Mouse (Mus musculus) midbrain, postnatal 0 days (tissue): ENCODE results near the gene Slc45a3. TPM values are rescaled to one million over a fixed set of nuclear protein-coding genes. Genes with fewer than 3 reads are reported as not detected.

ENCODE experiments used
- ATAC-seq: fragments of 200-750 bp; cut with Nextera tagmentation; 2 replicates; pipeline ENCODE4 v1.8.0; 2017; ENCODE audit warnings: moderate number of reproducible peaks, mild to moderate bottlenecking, moderate TSS enrichment, moderate library complexity; ENCODE audit not compliant: low FRiP score
- DNase-seq: peaks from one replicate; pipeline ENCODE4 v3.0.0-alpha.2; 2015; ENCODE audit warnings: low spot score
- H3K27ac ChIP-seq: fragments of 300-500 bp; sonication (generic); 2 replicates; pipeline ENCODE4 v1.5.1; 2014; ENCODE audit warnings: low read depth, mild to moderate bottlenecking, low read length, mixed read lengths
- H3K27me3 ChIP-seq: fragments of 300-500 bp; sonication (generic); 2 replicates; pipeline ENCODE4 v1.6.1; 2014; ENCODE audit warnings: low read length, control low read depth, mixed read lengths; ENCODE audit not compliant: insufficient read depth
- H3K36me3 ChIP-seq: fragments of 300-500 bp; sonication (generic); 2 replicates; pipeline ENCODE4 v1.6.1; 2014; ENCODE audit warnings: low read length, control low read depth, mixed read lengths; ENCODE audit not compliant: insufficient read depth
- H3K4me1 ChIP-seq: fragments of 300-500 bp; sonication (generic); 2 replicates; pipeline ENCODE4 v1.6.1; 2014; ENCODE audit warnings: mild to moderate bottlenecking, control low read depth, antibody characterized with exemption, low read length, mixed read lengths; ENCODE audit not compliant: insufficient read depth
- H3K4me2 ChIP-seq: fragments of 300-500 bp; sonication (generic); 2 replicates; pipeline ENCODE4 v1.6.1; 2014; ENCODE audit warnings: low read depth, mild to moderate bottlenecking, low read length, mixed read lengths; ENCODE audit not compliant: poor library complexity, severe bottlenecking
- H3K4me3 ChIP-seq: fragments of 300-500 bp; sonication (generic); 2 replicates; pipeline ENCODE4 v1.5.1; 2014; ENCODE audit warnings: low read depth, mild to moderate bottlenecking, low read length, moderate library complexity
- H3K9ac ChIP-seq: fragments of 300-500 bp; sonication (generic); replicated peaks from 2 replicates; pipeline ENCODE4 v1.6.1; 2014; ENCODE audit warnings: mild to moderate bottlenecking, low read length, moderate library complexity, mixed read lengths; ENCODE audit not compliant: poor library complexity, severe bottlenecking
- H3K9me3 ChIP-seq: fragments of 300-500 bp; sonication (generic); 2 replicates; pipeline ENCODE4 v1.6.1; 2016; ENCODE audit warnings: low read length, control low read depth
- CTCF ChIP-seq: IDR thresholded peaks from 2 replicates; pipeline ENCODE4 v1.5.1; 2016; ENCODE audit warnings: antibody characterized with exemption, mild to moderate bottlenecking
- WGBS: fragments of 180-500 bp; shearing (Covaris S2); extraction: QIAGEN DNeasy Blood & Tissue Kit; methylation state at CpG from one replicate; pipeline ENCODE4 v1.1.7; 2014; 5-methylcytosine and 5-hydroxymethylcytosine counted together
- polyA plus RNA-seq: library from polyadenylated mRNA; unstranded; fragments of >200 nt; fragmentation: Nextera tagmentation; extraction: Ambion mirVana; gene quantifications from 2 replicates; pipeline ENCODE4 v1.2.1, GENCODE M21; 2015
- total RNA-seq: library from RNA; depleted of rRNA; stranded (reverse); fragments of >200 nt; gene quantifications from 2 replicates; pipeline ENCODE4 v1.2.3, GENCODE M21; 2014

Gene Slc45a3
- total and polyA plus RNA-seq, 2 experiments from 2014 or later: 0.38 to 1.3 TPM

DNA sequence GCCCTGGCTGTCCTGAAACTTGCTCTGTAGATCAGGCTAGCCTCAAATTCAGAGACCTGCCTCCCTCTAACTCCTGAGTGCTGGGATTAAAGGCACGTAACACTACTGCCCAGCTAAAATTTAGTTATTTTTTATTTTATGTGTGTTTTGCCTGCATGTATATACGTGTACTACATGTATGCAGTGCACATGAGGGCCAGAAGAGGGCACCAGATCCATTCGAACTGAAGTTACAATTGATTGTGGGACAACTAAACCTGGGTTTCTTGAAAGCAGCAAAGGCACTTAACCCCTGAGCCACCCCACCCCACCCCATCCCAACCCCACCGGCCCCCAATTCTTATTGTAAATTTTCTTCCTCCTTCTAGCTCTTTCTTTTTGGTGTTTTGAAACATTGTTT is 32.3 kb downstream of the Slc45a3 start:
- peak; percentile 42 for DNase-seq
- Histone ChIP-seq H3K27ac (no peak overlapping the region), H3K4me2 (no peak overlapping the region), H3K27me3 (no peaks in the 10 kb centered on the region), H3K4me1 (no peaks in the 10 kb centered on the region), H3K9me3 (no peaks in the 10 kb centered on the region), H3K36me3 (no peaks in the 10 kb centered on the region), H3K4me3 (no peak overlapping the region), H3K9ac (no peak overlapping the region)
- WGBS: 45% methylated on average over 4 of the region's 4 CpGs
- no peak for ATAC-seq
- peak; percentile 71 for TF ChIP-seq CTCF

DNA sequence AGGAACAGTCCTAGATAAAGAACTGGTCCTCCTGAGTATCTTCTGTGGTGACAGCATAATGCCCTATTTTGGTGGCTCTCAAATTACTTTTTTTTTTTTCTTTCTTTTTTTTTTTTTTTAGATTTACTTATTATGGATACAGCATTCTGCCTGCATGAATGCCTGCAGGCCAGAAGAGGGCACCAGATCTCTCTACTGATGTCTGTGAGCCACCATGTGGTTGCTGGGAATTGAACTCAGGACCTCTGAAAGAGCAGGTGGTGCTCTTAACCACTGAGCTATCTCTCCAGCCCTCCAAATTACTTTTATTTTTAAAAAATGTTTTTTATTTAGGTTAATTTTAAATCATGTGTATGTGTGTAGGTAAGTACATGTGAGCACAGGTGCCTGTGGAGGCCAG is 37.7 kb downstream of the Slc45a3 start:
- no peak for ATAC-seq
- no peaks in the 10 kb centered on the region for H3K4me1 ChIP-seq
- TF ChIP-seq CTCF: peak; percentile 41

DNA sequence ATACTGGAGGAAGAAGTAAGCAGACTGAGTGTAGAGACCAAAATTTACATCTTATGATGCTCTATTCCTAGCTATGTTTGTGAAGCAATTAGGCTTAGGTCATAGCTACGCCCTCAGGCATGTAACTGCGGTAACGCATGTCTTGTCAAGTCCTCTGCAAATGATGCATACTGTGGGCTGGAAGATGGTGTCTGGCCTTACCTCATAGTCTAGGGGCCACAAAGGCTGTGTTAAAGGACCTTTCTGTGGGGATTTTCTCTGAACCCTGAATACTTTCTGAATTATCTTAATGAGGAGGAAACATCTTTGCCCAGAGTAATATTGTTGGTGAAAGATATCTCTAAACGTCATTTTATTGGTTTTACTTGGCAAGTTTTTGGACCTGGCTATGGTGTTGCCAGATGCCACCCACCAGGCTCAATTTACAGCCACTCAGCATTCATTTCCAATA is 39.1 kb downstream of the Slc45a3 start:
- ATAC-seq (no peak), DNase-seq (no peak)
- WGBS: 85% methylated on average over 4 of the region's 4 CpGs
- Histone ChIP-seq H3K36me3 (no peaks in the 10 kb centered on the region), H3K4me2 (no peak overlapping the region), H3K27ac (no peak overlapping the region), H3K4me1 (peaks cover 3% of the 10 kb centered on the region; the same call in 1 of the 2 replicates), H3K9me3 (no peaks in the 10 kb centered on the region), H3K9ac (no peak overlapping the region), H3K27me3 (no peaks in the 10 kb centered on the region), H3K4me3 (no peak overlapping the region)
- no peak for TF ChIP-seq CTCF

More for the DNA sequence above, 37.7 kb downstream of the Slc45a3 start:
- H3K27ac ChIP-seq: no peak overlapping the region
- no peak overlapping the region for H3K9ac ChIP-seq
- H3K36me3 ChIP-seq: no peaks in the 10 kb centered on the region
- H3K27me3 ChIP-seq: no peaks in the 10 kb centered on the region
- no peak overlapping the region for H3K4me3 ChIP-seq
- DNase-seq: no peak
- H3K9me3 ChIP-seq: no peaks in the 10 kb centered on the region
- H3K4me2 ChIP-seq: no peak overlapping the region

DNA sequence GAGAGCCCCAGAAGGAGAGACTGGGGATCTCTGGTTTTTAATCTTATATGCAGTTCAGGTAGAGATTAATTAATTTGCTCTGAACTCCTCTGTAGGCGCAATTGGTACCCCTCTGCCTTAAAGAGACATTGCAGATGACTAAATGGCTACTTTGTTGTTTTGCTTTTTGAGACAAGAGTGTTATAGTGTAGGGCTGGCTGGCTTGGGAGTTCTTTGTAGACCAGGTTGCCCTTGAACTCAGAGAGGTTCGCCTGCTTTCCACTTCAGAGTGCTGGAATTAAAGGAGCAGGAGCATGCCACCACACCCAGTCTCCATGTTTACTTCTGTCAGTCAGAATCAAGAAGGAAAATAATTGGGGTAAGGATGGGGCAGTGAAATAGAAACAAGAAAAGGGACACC is 40.3 kb downstream of the Slc45a3 start:
- DNase-seq (no peak), ATAC-seq (no peak)
- no peak for TF ChIP-seq CTCF
- H3K36me3 ChIP-seq: no peaks in the 10 kb centered on the region
- WGBS: 67% methylated on average over 2 of the region's 2 CpGs
- H3K9ac ChIP-seq: no peak overlapping the region
- peaks cover 3% of the 10 kb centered on the region; the same call in 1 of the 2 replicates for H3K4me1 ChIP-seq
- H3K9me3 ChIP-seq: no peaks in the 10 kb centered on the region
- H3K27ac ChIP-seq: no peak overlapping the region
- no peaks in the 10 kb centered on the region for H3K27me3 ChIP-seq
- H3K4me3 ChIP-seq: no peak overlapping the region
- no peak overlapping the region for H3K4me2 ChIP-seq

GRCm38 (mm10) chr1:132003817-132004216 is 41.0 kb downstream of the Slc45a3 start:
- H3K36me3 ChIP-seq: no peaks in the 10 kb centered on the region
- no peak for DNase-seq
- H3K9ac ChIP-seq: no peak overlapping the region
- H3K9me3 ChIP-seq: no peaks in the 10 kb centered on the region
- WGBS: 62% methylated on average over 1 of the region's 1 CpGs
- no peak for ATAC-seq
- TF ChIP-seq CTCF: no peak
- H3K4me1 ChIP-seq: peaks cover 3% of the 10 kb centered on the region; the same call in 1 of the 2 replicates
- no peaks in the 10 kb centered on the region for H3K27me3 ChIP-seq
- no peak overlapping the region for H3K4me2 ChIP-seq
- no peak overlapping the region for H3K27ac ChIP-seq
- H3K4me3 ChIP-seq: no peak overlapping the region

GRCm38 (mm10) chr1:132004574-132005180 is 41.9 kb downstream of the Slc45a3 start:
- no peak overlapping the region for H3K9ac ChIP-seq
- ATAC-seq (no peak), DNase-seq (no peak)
- 89% methylated on average over 6 of the region's 6 CpGs for whole genome bisulfite sequencing
- H3K27me3 ChIP-seq: no peaks in the 10 kb centered on the region
- H3K4me1 ChIP-seq: peaks cover 7% of the 10 kb centered on the region
- H3K9me3 ChIP-seq: no peaks in the 10 kb centered on the region
- no peak overlapping the region for H3K4me2 ChIP-seq
- no peak for TF ChIP-seq CTCF
- no peak overlapping the region for H3K4me3 ChIP-seq
- H3K27ac ChIP-seq: no peak overlapping the region
- no peaks in the 10 kb centered on the region for H3K36me3 ChIP-seq
